Mouse (Mus musculus) heart, postnatal 0 days (tissue): Measurements from ENCODE around the gene Ddx10. TPM values are rescaled to one million over a fixed set of nuclear protein-coding genes. Genes with fewer than 3 reads are reported as not detected.

Experiments used
- ATAC-seq: fragments of 200-750 bp; cut with Nextera tagmentation; 2 replicates; pipeline ENCODE4 v1.8.0; 2017; ENCODE audit warnings: low read depth, moderate number of reproducible peaks, moderate library complexity; ENCODE audit not compliant: insufficient read depth
- DNase-seq: peaks from one replicate; pipeline ENCODE4 v3.0.0-alpha.2; 2016; ENCODE audit warnings: low spot score
- H3K27ac ChIP-seq: fragments of 300-500 bp; sonication (generic); 2 replicates; pipeline ENCODE4 v1.5.1; 2014; ENCODE audit warnings: low read depth, mild to moderate bottlenecking
- H3K27me3 ChIP-seq: fragments of 300-500 bp; sonication (generic); 2 replicates; pipeline ENCODE4 v1.6.1; 2014; ENCODE audit warnings: low read length, mixed read lengths; ENCODE audit not compliant: control insufficient read depth, insufficient read depth
- H3K36me3 ChIP-seq: fragments of 300-500 bp; sonication (generic); replicated peaks from 2 replicates; pipeline ENCODE4 v1.6.1; 2014; ENCODE audit warnings: low read length, mixed read lengths; ENCODE audit not compliant: control insufficient read depth, insufficient read depth
- H3K4me1 ChIP-seq: fragments of 300-500 bp; sonication (generic); 2 replicates; pipeline ENCODE4 v1.6.1; 2014; ENCODE audit warnings: antibody characterized with exemption; ENCODE audit not compliant: control insufficient read depth, insufficient read depth
- H3K4me2 ChIP-seq: fragments of 300-500 bp; sonication (generic); 2 replicates; pipeline ENCODE4 v1.6.1; 2014; ENCODE audit warnings: low read depth, mild to moderate bottlenecking, low read length, moderate library complexity
- H3K4me3 ChIP-seq: fragments of 300-500 bp; sonication (generic); 2 replicates; pipeline ENCODE4 v1.5.1; 2014; ENCODE audit warnings: low read depth, low read length
- H3K9ac ChIP-seq: fragments of 300-500 bp; sonication (generic); replicated peaks from 2 replicates; pipeline ENCODE4 v1.6.1; 2014; ENCODE audit warnings: low read depth, low read length, mixed read lengths
- H3K9me3 ChIP-seq: fragments of 300-500 bp; sonication (generic); replicated peaks from 2 replicates; pipeline ENCODE4 v1.6.1; 2016; ENCODE audit warnings: low read length; ENCODE audit not compliant: control insufficient read depth
- CTCF ChIP-seq: IDR thresholded peaks from 2 replicates; pipeline ENCODE4 v1.5.1; 2016; ENCODE audit warnings: antibody characterized with exemption, control low read depth, low read depth
- EP300 ChIP-seq: IDR thresholded peaks from 2 replicates; pipeline ENCODE4 v1.6.1; 2016; ENCODE audit warnings: antibody characterized with exemption, low read depth
- WGBS: fragments of 180-500 bp; shearing (Covaris S2); extraction: QIAGEN DNeasy Blood & Tissue Kit; methylation state at CpG from one replicate; pipeline ENCODE4 v1.1.7; 2014; 5-methylcytosine and 5-hydroxymethylcytosine counted together
- polyA plus RNA-seq: library from polyadenylated mRNA; unstranded; fragments of >200 nt; fragmentation: Nextera tagmentation; extraction: Ambion mirVana; gene quantifications from 2 replicates; pipeline ENCODE4 v1.2.1, GENCODE M21; 2015
- total RNA-seq: library from RNA; depleted of rRNA; stranded (reverse); fragments of >200 nt; gene quantifications from 2 replicates; pipeline ENCODE4 v1.2.3, GENCODE M21; 2014; ENCODE audit warnings: low replicate concordance

Gene Ddx10
- total and polyA plus RNA-seq, 2 experiments from 2014 or later: 4.8 to 10.8 TPM

- Histone ChIP-seq H3K9me3 (no peaks in the 10 kb centered on the region), H3K36me3 (no peaks in the 10 kb centered on the region), H3K4me3 (no peak overlapping the region), H3K4me1 (peaks cover 6% of the 10 kb centered on the region; the same call in 1 of the 2 replicates), H3K9ac (no peak overlapping the region), H3K27ac (no peak overlapping the region), H3K27me3 (no peaks in the 10 kb centered on the region), H3K4me2 (no peak overlapping the region)
- no peak for TF ChIP-seq EP300
- no peak for TF ChIP-seq CTCF
- WGBS: 46% methylated on average over 5 of the region's 5 CpGs
- ATAC-seq (no peak), DNase-seq (no peak)
Measured at GRCm38 (mm10) chr9:53268036-53268435, 20.2 kb upstream of the Ddx10 start.

- H3K4me3 ChIP-seq: no peak overlapping the region
- no peak overlapping the region for H3K4me2 ChIP-seq
- no peak for ATAC-seq
- WGBS: 72% methylated on average over 2 of the region's 2 CpGs
- DNase-seq: no peak
- H3K9ac ChIP-seq: no peak overlapping the region
- peaks cover 6% of the 10 kb centered on the region; the same call in 1 of the 2 replicates for H3K4me1 ChIP-seq
- no peaks in the 10 kb centered on the region for H3K36me3 ChIP-seq
- H3K27me3 ChIP-seq: no peaks in the 10 kb centered on the region
- H3K9me3 ChIP-seq: no peaks in the 10 kb centered on the region
- TF ChIP-seq EP300 (no peak), CTCF (no peak)
- no peak overlapping the region for H3K27ac ChIP-seq
Measured at GRCm38 (mm10) chr9:53265589-53265988, 17.7 kb upstream of the Ddx10 start.

DNA sequence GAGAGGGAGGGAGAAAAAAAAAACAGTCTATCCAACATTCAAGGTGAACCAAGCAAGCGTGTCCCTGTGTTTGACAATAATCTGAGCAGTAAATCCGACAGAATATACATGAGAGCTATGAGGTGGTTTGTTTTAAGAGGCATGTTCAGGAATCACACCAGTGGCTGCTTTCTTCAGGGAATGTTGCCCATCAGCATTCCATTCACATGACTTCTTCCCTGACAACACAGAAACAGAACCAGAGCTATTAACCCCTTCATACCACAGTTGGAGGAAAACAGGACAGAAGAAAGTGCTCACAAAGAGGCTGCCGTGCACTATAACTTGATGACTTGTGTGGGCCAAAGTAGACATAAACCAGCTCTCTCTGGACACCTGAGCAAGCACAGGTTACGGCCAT lies 16.5 kb upstream of the Ddx10 start:
- no peak; the same call in 1 of the 2 replicates for ATAC-seq
- H3K27me3 ChIP-seq: no peaks in the 10 kb centered on the region

GRCm38 (mm10) chr9:53258199-53258598 lies 10.3 kb upstream of the Ddx10 start:
- ATAC-seq: no peak
- no peak overlapping the region for H3K4me3 ChIP-seq
- no peaks in the 10 kb centered on the region for H3K4me1 ChIP-seq
- no peak overlapping the region for H3K4me2 ChIP-seq
- TF ChIP-seq EP300 (no peak), CTCF (no peak)
- H3K27ac ChIP-seq: no peak overlapping the region
- no peaks in the 10 kb centered on the region for H3K27me3 ChIP-seq
- H3K9ac ChIP-seq: no peak overlapping the region
- 38% methylated on average over 6 of the region's 6 CpGs for WGBS
- H3K9me3 ChIP-seq: no peaks in the 10 kb centered on the region
- DNase-seq: no peak
- no peaks in the 10 kb centered on the region for H3K36me3 ChIP-seq

More for the DNA sequence above, 16.5 kb upstream of the Ddx10 start:
- Histone ChIP-seq H3K27ac (no peak overlapping the region), H3K9ac (no peak overlapping the region), H3K36me3 (no peaks in the 10 kb centered on the region), H3K4me2 (no peak overlapping the region), H3K4me1 (peaks cover 6% of the 10 kb centered on the region; the same call in 1 of the 2 replicates), H3K9me3 (no peaks in the 10 kb centered on the region), H3K4me3 (no peak overlapping the region)
- DNase-seq: peak; percentile 67
- 42% methylated on average over 4 of the region's 4 CpGs for WGBS
- TF ChIP-seq CTCF (no peak), EP300 (no peak)

DNA sequence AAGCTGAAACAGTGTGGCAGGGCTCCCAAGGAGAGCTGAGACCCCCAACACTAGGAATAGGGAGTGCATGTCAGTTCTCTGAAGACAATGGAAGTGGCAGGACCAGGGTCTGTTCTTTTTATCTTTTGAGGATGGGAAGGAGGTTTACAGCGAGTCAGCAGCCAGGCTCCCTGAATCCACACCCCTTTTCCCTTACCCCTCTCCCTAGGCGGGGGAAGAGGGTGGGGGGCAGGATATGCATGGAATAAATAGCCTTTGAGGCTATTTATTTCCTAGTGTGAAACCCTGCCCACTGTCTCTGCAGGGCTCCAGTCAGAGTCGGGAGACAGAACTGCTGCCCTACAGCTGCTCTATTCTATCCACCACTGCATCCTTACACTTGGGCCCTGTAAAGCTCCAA lies 9.9 kb upstream of the Ddx10 start:
- H3K9me3 ChIP-seq: no peaks in the 10 kb centered on the region
- H3K4me1 ChIP-seq: no peaks in the 10 kb centered on the region
- H3K4me2 ChIP-seq: no peak overlapping the region
- WGBS: 11% methylated on average over 3 of the region's 3 CpGs
- H3K27me3 ChIP-seq: no peaks in the 10 kb centered on the region
- no peak for DNase-seq
- no peak for TF ChIP-seq EP300
- TF ChIP-seq CTCF: no peak
- no peaks in the 10 kb centered on the region for H3K36me3 ChIP-seq
- ATAC-seq: no peak
- H3K9ac ChIP-seq: no peak overlapping the region
- no peak overlapping the region for H3K27ac ChIP-seq
- H3K4me3 ChIP-seq: no peak overlapping the region

- 78% methylated on average over 4 of the region's 4 CpGs for WGBS
- no peaks in the 10 kb centered on the region for H3K36me3 ChIP-seq
- no peaks in the 10 kb centered on the region for H3K9me3 ChIP-seq
- DNase-seq (no peak), ATAC-seq (no peak)
- no peaks in the 10 kb centered on the region for H3K27me3 ChIP-seq
- no peak overlapping the region for H3K4me3 ChIP-seq
- no peak overlapping the region for H3K9ac ChIP-seq
- no peak overlapping the region for H3K27ac ChIP-seq
- H3K4me1 ChIP-seq: no peaks in the 10 kb centered on the region
- H3K4me2 ChIP-seq: no peak overlapping the region
- TF ChIP-seq EP300 (no peak), CTCF (no peak)
Measured at GRCm38 (mm10) chr9:53256690-53257305, 8.9 kb upstream of the Ddx10 start.
